Mouse (Mus musculus): ENCODE measurements around the gene Cnksr3.

DNA sequence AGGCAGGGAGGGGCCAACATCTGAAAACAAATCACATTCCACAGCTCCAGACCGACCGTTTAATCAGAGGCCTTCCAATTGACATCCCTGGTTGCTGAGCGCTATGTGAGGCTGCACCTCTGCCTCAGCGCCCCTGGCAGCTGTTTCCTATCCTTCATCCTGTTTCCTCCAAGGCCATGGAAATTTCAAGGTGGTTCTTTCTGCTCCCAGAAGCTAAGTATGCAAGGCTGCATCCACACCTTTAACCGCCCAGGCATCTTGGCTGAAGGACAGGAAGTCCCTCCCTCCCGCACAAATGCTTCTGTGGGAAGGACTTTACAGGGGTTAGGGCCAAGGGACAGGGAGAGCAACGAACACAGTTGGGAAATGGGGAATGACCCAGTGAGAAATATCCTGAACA lies 24.2 kb downstream of the Cnksr3 start:
- TF ChIP-seq CTCF (IDR thresholded peaks at IDR 0.05; ENCODE audit: extremely low read depth, insufficient read length, insufficient replicate concordance, low read depth, low read length): no peak
- TF ChIP-seq POLR2A (IDR thresholded peaks at IDR 0.05; ENCODE audit: low read depth, low read length): no peak

Measured in small intestine, adult 2 months (tissue).